Mouse (Mus musculus) hindbrain, embryonic 10.5 days (tissue): ENCODE measurements around the gene Dolk. TPM values are rescaled to one million over a fixed set of nuclear protein-coding genes. Genes with fewer than 3 reads are reported as not detected.

Experiments
- DNase-seq: peaks from one replicate; pipeline ENCODE4 v3.0.0-alpha.2; 2017; ENCODE audit warnings: low spot score
- H3K27ac ChIP-seq: fragments of 300-500 bp; sonication (generic); 2 replicates; pipeline ENCODE4 v1.5.1; 2016; ENCODE audit warnings: mild to moderate bottlenecking, moderate library complexity
- H3K27me3 ChIP-seq: fragments of 300-500 bp; sonication (generic); 2 replicates; pipeline ENCODE4 v1.6.1; 2016; ENCODE audit warnings: mild to moderate bottlenecking; ENCODE audit not compliant: poor library complexity, insufficient read depth, severe bottlenecking
- H3K36me3 ChIP-seq: fragments of 300-500 bp; sonication (generic); 2 replicates; pipeline ENCODE4 v1.6.1; 2016; ENCODE audit warnings: mild to moderate bottlenecking, moderate library complexity
- H3K4me1 ChIP-seq: fragments of 300-500 bp; sonication (generic); replicated peaks from 2 replicates; pipeline ENCODE4 v1.6.1; 2016; ENCODE audit warnings: mild to moderate bottlenecking
- H3K4me3 ChIP-seq: fragments of 300-500 bp; sonication (generic); 2 replicates; pipeline ENCODE4 v1.5.1; 2016; ENCODE audit warnings: mild to moderate bottlenecking, moderate library complexity
- H3K9me3 ChIP-seq: fragments of 300-500 bp; sonication (generic); 2 replicates; pipeline ENCODE4 v1.6.1; 2016; ENCODE audit warnings: mild to moderate bottlenecking, moderate library complexity
- WGBS: fragments of 180-500 bp; shearing (Covaris S2); methylation state at CpG from one replicate; pipeline ENCODE4 v1.1.7; 2016; 5-methylcytosine and 5-hydroxymethylcytosine counted together
- polyA plus RNA-seq: library from polyadenylated mRNA; unstranded; fragments of >200 nt; fragmentation: Nextera tagmentation; extraction: Ambion mirVana; gene quantifications from 2 replicates; pipeline ENCODE4 v1.2.1, GENCODE M21; 2016

Gene Dolk
- polyA plus RNA-seq, 1 experiment from 2014 or later, result 26.6 TPM

- 87% methylated on average over 3 of the region's 3 CpGs for WGBS
- H3K4me1 ChIP-seq, result no peaks in the 10 kb centered on the region
- H3K9me3 ChIP-seq, result no peaks in the 10 kb centered on the region
- H3K27ac ChIP-seq, result no peak overlapping the region
- no peak overlapping the region for H3K4me3 ChIP-seq
- peaks cover 95% of the 10 kb centered on the region for H3K36me3 ChIP-seq
- H3K27me3 ChIP-seq, result no peaks in the 10 kb centered on the region
- no peak for DNase-seq
Measured at GRCm38 (mm10) chr2:30299525-30299924, 13.4 kb upstream of the Dolk start.

GRCm38 (mm10) chr2:30287027-30287373, 866 bp upstream of the Dolk start:
- Histone ChIP-seq H3K27me3 (no peaks in the 10 kb centered on the region), H3K27ac (peak overlapping the region; percentile 95), H3K4me3 (peak overlapping the region; percentile 100), H3K4me1 (peaks cover 28% of the 10 kb centered on the region), H3K36me3 (peaks cover 34% of the 10 kb centered on the region), H3K9me3 (no peaks in the 10 kb centered on the region)
- DNase-seq, result peak; percentile 39
- WGBS, result under 1% methylated on average over 10 of the region's 10 CpGs

DNA sequence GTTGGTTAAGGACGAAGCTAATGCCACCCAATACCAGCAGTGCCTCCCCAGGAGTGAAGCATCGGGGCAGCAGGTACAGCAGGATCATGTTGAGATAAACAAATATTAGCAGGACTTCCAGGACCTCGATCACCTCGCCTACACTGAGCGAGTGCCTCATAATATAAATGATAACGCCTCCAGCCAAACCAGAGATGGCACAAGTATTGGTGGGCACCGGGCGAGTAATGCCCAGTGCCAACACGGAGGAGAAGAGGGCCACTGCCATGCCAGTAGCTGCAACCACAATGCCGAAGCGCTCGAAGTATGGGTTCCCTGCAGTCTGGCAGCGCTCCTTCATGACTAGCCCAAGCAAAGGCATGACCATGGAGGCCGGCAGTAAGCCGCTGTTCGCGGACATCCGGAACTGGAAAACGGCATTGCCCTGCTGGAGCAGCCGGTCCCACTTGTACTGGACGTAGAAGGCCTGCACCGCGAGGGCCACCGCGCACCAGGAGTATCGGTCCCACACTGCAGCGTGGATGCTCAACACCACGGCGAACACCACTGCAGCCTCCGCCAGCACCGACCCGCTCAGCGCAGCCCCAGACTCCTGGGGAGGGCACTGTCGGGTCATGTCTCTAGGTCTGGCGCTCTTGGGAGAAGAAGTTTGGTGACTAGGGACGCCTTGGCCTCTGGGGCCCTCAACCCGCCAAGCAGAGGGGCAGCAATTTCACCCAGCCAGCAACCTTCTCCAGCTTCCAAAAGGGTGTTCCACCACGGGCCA, 535 bp downstream of the Dolk start:
- no peaks in the 10 kb centered on the region for H3K9me3 ChIP-seq
- no peak for DNase-seq
- H3K4me3 ChIP-seq, result peak overlapping the region; percentile 100
- 18% methylated on average over 38 of the region's 38 CpGs for WGBS
- H3K4me1 ChIP-seq, result peaks cover 28% of the 10 kb centered on the region
- peaks cover 23% of the 10 kb centered on the region for H3K36me3 ChIP-seq
- H3K27ac ChIP-seq, result peak overlapping the region; percentile 95
- no peaks in the 10 kb centered on the region for H3K27me3 ChIP-seq

DNA sequence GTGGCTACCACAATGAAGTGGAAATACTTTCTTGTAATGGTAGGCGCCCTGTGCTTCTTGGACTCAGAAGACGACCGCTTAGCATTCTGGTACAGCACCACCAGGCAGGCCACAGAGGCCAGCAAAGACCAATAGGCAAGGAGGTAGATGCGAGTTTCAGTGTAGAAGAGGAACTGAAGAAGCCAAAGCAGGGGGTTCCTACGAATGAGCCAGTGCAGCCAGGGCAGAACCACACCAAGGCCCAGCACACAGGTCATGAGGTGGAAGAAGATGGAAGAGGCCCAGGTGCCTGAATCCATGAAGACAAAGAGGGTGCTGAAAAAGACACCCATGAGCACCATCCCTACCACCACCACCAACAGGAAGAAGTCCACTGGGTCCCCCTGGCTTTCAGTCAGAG, 1.1 kb downstream of the Dolk start:
- H3K9me3 ChIP-seq, result no peaks in the 10 kb centered on the region
- no peak overlapping the region for H3K27ac ChIP-seq
- peaks cover 28% of the 10 kb centered on the region for H3K4me1 ChIP-seq
- no peaks in the 10 kb centered on the region for H3K27me3 ChIP-seq
- 87% methylated on average over 5 of the region's 5 CpGs for WGBS
- DNase-seq, result no peak
- H3K4me3 ChIP-seq, result peak overlapping the region; percentile 100
- H3K36me3 ChIP-seq, result peaks cover 18% of the 10 kb centered on the region

GRCm38 (mm10) chr2:30283193-30283592, 2.9 kb downstream of the Dolk start:
- peaks cover 7% of the 10 kb centered on the region for H3K36me3 ChIP-seq
- H3K27ac ChIP-seq, result no peak overlapping the region
- whole genome bisulfite sequencing, result 77% methylated on average over 2 of the region's 2 CpGs
- no peak for DNase-seq
- no peaks in the 10 kb centered on the region for H3K27me3 ChIP-seq
- no peaks in the 10 kb centered on the region for H3K9me3 ChIP-seq
- H3K4me3 ChIP-seq, result no peak overlapping the region
- H3K4me1 ChIP-seq, result peaks cover 28% of the 10 kb centered on the region

DNA sequence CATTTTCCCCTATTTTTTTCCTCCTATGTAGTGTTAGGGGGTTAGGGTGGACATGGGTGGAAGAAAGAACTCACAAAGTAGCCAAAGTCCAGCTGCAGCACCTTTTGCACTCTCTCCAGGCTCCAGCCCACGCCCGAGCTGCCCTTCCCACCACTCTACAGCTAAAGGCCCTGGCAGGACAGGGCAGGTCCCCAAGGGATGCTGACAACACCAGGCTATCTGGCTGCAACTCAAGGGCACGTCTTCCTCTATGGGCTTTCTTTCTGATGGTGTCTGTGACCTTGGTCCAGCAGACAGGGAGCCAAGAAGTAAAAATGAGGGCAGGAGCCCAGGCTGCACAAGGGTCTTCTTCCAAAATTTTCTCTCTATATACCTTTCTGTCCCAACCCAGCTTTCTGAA, 4.5 kb downstream of the Dolk start:
- peaks cover 16% of the 10 kb centered on the region for H3K4me1 ChIP-seq
- WGBS, result 81% methylated on average over 3 of the region's 3 CpGs
- H3K27me3 ChIP-seq, result no peaks in the 10 kb centered on the region
- H3K4me3 ChIP-seq, result no peak overlapping the region
- DNase-seq, result no peak
- peaks cover 11% of the 10 kb centered on the region; the same call in 1 of the 2 replicates for H3K36me3 ChIP-seq
- H3K27ac ChIP-seq, result no peak overlapping the region
- H3K9me3 ChIP-seq, result no peaks in the 10 kb centered on the region

DNA sequence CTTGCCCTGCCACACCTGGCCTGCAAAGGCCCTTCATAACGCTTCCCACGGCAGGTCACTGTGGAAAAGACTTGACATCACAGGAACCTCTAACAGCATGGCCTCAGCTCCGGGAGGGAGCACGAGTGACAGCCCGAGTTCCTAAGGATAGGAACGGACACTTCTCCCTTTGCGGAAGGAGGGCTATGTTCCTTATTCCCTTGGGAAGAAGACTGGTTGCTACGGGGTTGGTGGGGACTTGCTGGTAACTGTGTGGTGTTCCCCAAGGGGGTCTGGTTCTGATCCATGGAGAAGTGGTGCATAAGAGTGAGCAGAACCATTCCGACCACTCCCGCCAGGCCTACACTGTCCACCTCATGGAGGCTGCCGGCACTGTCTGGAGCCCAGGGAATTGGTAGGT, 5.4 kb downstream of the Dolk start, which contains the start of gene Gm28038:
Gene Gm28038, plus strand, starts transcription at position 301 of the 400 bp plus-strand sequence.
- Histone ChIP-seq H3K4me3 (no peak within 1 kb of the TSS), H3K27me3 (no peaks in the 10 kb centered on the region), H3K4me1 (peaks cover 13% of the 10 kb centered on the region), H3K9me3 (no peaks in the 10 kb centered on the region), H3K36me3 (peaks cover 11% of the 10 kb centered on the region; the same call in 1 of the 2 replicates), H3K27ac (no peak within 1 kb of the TSS)
- 92% methylated on average over 11 of the region's 11 CpGs for WGBS
- DNase-seq, result no peak

DNA sequence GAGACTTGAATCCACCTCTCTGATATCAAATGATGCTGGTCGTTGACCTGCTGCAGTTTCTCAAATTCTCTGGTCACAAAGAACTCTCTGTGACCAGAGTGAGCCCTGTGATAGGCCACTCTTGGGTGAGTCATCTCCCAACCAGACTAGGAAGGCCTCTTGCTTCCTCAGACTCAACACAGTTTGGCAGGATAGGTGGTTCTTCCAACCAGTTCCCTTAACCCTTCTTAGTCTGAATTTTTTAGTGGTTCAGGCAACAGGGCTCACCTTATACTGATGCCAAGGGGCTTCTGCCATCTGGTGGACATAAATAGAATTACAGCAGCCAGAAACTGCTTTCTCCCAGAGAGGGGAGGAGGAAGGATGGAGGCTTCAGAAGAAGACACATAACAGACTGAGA, 16.0 kb downstream of the Dolk start:
- H3K27me3 ChIP-seq, result no peaks in the 10 kb centered on the region
- peaks cover 23% of the 10 kb centered on the region for H3K36me3 ChIP-seq
- no peak overlapping the region for H3K27ac ChIP-seq
- peaks cover 25% of the 10 kb centered on the region for H3K4me1 ChIP-seq
- no peaks in the 10 kb centered on the region for H3K9me3 ChIP-seq
- peak; percentile 53 for DNase-seq
- no peak overlapping the region for H3K4me3 ChIP-seq
- 66% methylated on average over 1 of the region's 1 CpGs for WGBS

DNA sequence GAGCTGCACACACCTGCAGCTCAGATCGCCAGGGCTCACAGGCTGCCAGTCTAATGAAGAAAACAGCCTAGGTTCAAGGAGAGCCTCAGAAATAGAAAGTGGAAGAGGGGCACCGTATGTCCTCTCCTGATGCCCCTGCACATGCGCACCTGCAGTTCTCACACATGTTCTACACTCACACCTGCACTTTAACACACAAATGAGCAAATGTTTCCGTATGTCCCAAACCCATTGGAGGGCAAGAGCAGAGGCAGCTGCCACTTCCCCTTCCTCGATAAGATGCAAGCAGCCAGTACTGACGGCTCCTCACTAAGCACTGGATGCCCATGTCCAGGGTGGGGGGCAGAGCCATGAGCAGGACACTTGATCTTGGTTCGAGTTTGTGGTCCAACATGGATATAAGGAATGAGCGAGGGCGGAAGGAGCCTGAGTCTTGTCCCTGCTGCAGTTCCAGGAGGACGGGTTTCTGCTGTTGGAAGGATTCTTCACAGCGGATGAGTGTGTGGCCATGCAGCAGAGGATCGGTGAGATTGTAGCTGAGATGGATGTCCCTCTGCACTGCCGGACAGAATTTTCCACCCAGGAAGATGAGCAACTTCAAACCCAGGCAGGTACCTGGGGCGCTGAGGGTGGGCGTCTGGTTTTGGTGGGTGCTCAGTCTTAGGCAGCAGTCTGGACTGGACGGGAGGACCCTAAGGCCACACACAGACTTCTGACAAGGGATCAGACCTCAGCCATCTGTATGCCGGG, 16.7 kb downstream of the Dolk start:
- Histone ChIP-seq H3K27ac (peak overlapping the region; percentile 23; the same call in 1 of the 2 replicates), H3K27me3 (no peaks in the 10 kb centered on the region), H3K36me3 (peaks cover 30% of the 10 kb centered on the region), H3K4me1 (peaks cover 29% of the 10 kb centered on the region), H3K4me3 (no peak overlapping the region), H3K9me3 (no peaks in the 10 kb centered on the region)
- WGBS, result 90% methylated on average over 17 of the region's 17 CpGs
- no peak for DNase-seq

GRCm38 (mm10) chr2:30268371-30268770, 17.8 kb downstream of the Dolk start:
- H3K36me3 ChIP-seq, result peaks cover 40% of the 10 kb centered on the region
- H3K9me3 ChIP-seq, result no peaks in the 10 kb centered on the region
- H3K27me3 ChIP-seq, result no peaks in the 10 kb centered on the region
- H3K4me3 ChIP-seq, result no peak overlapping the region
- peaks cover 29% of the 10 kb centered on the region for H3K4me1 ChIP-seq
- DNase-seq, result no peak
- 60% methylated on average over 4 of the region's 4 CpGs for WGBS
- no peak overlapping the region for H3K27ac ChIP-seq

GRCm38 (mm10) chr2:30267466-30267865, 18.7 kb downstream of the Dolk start:
- no peak for DNase-seq
- peaks cover 29% of the 10 kb centered on the region for H3K4me1 ChIP-seq
- no peaks in the 10 kb centered on the region for H3K27me3 ChIP-seq
- H3K4me3 ChIP-seq, result no peak overlapping the region
- 95% methylated on average over 2 of the region's 2 CpGs for WGBS
- H3K9me3 ChIP-seq, result no peaks in the 10 kb centered on the region
- H3K36me3 ChIP-seq, result peaks cover 49% of the 10 kb centered on the region
- H3K27ac ChIP-seq, result no peak overlapping the region

- H3K27me3 ChIP-seq, result no peaks in the 10 kb centered on the region
- no peaks in the 10 kb centered on the region for H3K9me3 ChIP-seq
- no peak for DNase-seq
- WGBS, result 26% methylated on average over 4 of the region's 4 CpGs
- H3K36me3 ChIP-seq, result peaks cover 59% of the 10 kb centered on the region
- peak overlapping the region; percentile 20; the same call in 1 of the 2 replicates for H3K4me3 ChIP-seq
- peaks cover 34% of the 10 kb centered on the region for H3K4me1 ChIP-seq
- H3K27ac ChIP-seq, result peak overlapping the region; percentile 76
Measured at GRCm38 (mm10) chr2:30266392-30266941, 19.7 kb downstream of the Dolk start.

DNA sequence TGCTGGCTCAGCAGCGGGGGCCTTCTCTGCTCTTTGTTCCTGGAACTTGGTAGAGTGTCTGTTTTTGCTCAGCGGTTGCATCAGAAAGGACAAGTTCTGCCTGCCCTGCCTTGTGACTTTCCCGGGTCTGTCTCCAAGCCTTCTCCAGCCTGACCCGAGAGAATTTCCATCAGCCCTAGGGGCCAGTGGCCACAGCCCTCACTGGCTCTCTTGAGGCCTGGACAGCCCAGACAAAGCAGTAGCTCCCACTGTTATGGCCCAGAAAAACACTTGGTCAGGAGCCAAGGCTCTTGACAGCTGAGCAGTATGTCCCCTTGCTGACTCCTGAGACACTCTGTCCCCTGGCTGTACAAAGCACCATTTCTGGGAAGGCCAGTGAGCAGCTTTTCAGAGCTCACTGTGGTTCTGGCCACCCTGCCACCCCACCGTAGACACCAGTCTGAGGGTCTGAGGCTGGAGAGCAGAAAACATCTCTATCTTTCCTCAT, 20.3 kb downstream of the Dolk start, which contains the start of gene Phyhd1:
Gene Phyhd1, plus strand, starts transcription at position 437 of the 487 bp plus-strand sequence.
- WGBS, result 44% methylated on average over 5 of the region's 5 CpGs
- Histone ChIP-seq H3K27ac (peak within 1 kb of the TSS; percentile 76), H3K9me3 (no peaks in the 10 kb centered on the region), H3K4me3 (peak within 1 kb of the TSS; percentile 20; the same call in 1 of the 2 replicates), H3K4me1 (peaks cover 36% of the 10 kb centered on the region), H3K36me3 (peaks cover 66% of the 10 kb centered on the region), H3K27me3 (no peaks in the 10 kb centered on the region)
- no peak for DNase-seq
